Mouse (Mus musculus): ENCODE results near the gene B3gnt3. TPM values are rescaled to one million over a fixed set of nuclear protein-coding genes. Genes with fewer than 3 reads are reported as not detected.
A peak's percentile ranks its signal among the peaks of the same experiment; 100 is the strongest.

Gene B3gnt3
- total RNA-seq, 1 experiment from 2014 or later, result not detected

- no peak for ATAC-seq (replicated peaks; ENCODE audit: insufficient number of reproducible peaks, low FRiP score, low TSS enrichment, poor library complexity, severe bottlenecking)
Measured at GRCm38 (mm10) chr8:71666855-71667254, 34.7 kb downstream of the B3gnt3 start.

GRCm38 (mm10) chr8:71665331-71666130, 36.1 kb downstream of the B3gnt3 start:
- ATAC-seq (replicated peaks; ENCODE audit: insufficient number of reproducible peaks, low FRiP score, low TSS enrichment, poor library complexity, severe bottlenecking), result no peak

- peak; percentile 59 for ATAC-seq (replicated peaks; ENCODE audit: insufficient number of reproducible peaks, low FRiP score, low TSS enrichment, poor library complexity, severe bottlenecking)
Measured at GRCm38 (mm10) chr8:71660325-71661120, 41.1 kb downstream of the B3gnt3 start.

GRCm38 (mm10) chr8:71659751-71660150, 41.8 kb downstream of the B3gnt3 start:
- ATAC-seq (replicated peaks; ENCODE audit: insufficient number of reproducible peaks, low FRiP score, low TSS enrichment, poor library complexity, severe bottlenecking), result no peak

- no peak for ATAC-seq (replicated peaks; ENCODE audit: insufficient number of reproducible peaks, low FRiP score, low TSS enrichment, poor library complexity, severe bottlenecking)
Measured at GRCm38 (mm10) chr8:71658515-71659049, 43.0 kb downstream of the B3gnt3 start.

GRCm38 (mm10) chr8:71657816-71658215, 43.8 kb downstream of the B3gnt3 start:
- no peak for ATAC-seq (replicated peaks; ENCODE audit: insufficient number of reproducible peaks, low FRiP score, low TSS enrichment, poor library complexity, severe bottlenecking)

DNA sequence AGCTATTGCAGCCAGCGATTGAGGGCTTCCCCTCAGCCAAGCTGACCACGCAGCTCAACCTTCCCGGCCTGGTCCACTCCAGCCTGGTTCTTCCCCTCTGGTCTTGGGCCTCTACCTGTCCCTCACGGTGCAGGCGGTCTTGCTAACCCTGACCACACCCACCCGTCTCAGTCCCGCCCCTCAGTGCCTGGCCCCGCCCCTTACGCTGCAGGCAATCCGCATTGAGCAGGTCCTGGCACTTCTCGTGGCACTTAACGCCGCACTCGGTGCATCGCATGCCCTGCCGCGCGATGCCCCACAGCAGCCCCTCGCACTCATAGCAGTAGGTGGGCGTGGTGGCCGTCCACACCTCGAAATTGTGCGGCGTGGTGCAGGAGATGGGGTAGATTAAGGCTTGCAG, 47.0 kb downstream of the B3gnt3 start:
- ATAC-seq (replicated peaks; ENCODE audit: insufficient number of reproducible peaks, low FRiP score, low TSS enrichment, poor library complexity, severe bottlenecking), result 0 out of 2 replicates have a peak, but pooled peaks have one; percentile 5

DNA sequence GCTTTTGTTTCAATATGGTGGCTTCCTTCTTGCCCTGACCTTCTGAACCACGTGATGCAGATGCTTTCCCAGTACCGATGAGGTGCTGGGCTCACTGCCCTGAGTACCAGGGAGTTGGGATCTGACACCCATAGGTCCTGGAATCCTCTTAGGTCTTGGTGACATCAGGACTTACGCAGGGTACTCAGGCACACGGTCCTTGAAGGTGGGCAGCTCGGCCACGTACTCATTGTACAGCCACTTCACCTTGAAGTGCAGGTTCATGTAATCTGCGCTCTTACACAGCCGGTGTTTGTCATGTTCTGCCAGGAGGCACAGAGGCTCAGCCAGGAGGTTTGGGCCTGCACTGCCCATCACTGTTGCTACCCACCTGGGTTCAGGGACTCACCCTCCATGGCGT, 56.1 kb downstream of the B3gnt3 start:
- no peak for ATAC-seq (replicated peaks; ENCODE audit: insufficient number of reproducible peaks, low FRiP score, low TSS enrichment, poor library complexity, severe bottlenecking)

Other genes with a start within 250 kb of the B3gnt3 start
- gene Abhd8, start 238.1 kb downstream of the B3gnt3 start, total RNA-seq (2017), result 2.2 to 12.0 TPM (median 8.3 TPM) in 3 replicates
- gene Mrpl34, start 236.8 kb downstream of the B3gnt3 start, total RNA-seq (2017), result 5.7 to 17.9 TPM (median 13.7 TPM) in 3 replicates
- 33.6 to 53.8 TPM (median 42.4 TPM) in 3 replicates for gene Dda1, start 232.6 kb downstream of the B3gnt3 start, total RNA-seq (2017)
- 4.7 to 11.0 TPM (median 8.5 TPM) in 3 replicates for gene Ano8, start 215.8 kb downstream of the B3gnt3 start, total RNA-seq (2017)
- gene Gtpbp3, start 213.7 kb downstream of the B3gnt3 start, total RNA-seq (2017), result 16.0 to 22.2 TPM (median 16.4 TPM) in 3 replicates
- not detected in 3 replicates for gene Plvap, start 190.0 kb downstream of the B3gnt3 start, total RNA-seq (2017)
- not detected in 3 replicates for gene Ccdc194, start 176.1 kb downstream of the B3gnt3 start, total RNA-seq (2017)
- 25.5 to 51.2 TPM (median 32.9 TPM) in 3 replicates for gene Bst2, start 164.3 kb downstream of the B3gnt3 start, total RNA-seq (2017)
- gene Mvb12a, start 158.9 kb downstream of the B3gnt3 start, total RNA-seq (2017), result 13.9 to 34.3 TPM (median 20.5 TPM) in 3 replicates
- gene Tmem221, start 142.9 kb downstream of the B3gnt3 start, total RNA-seq (2017), result 0.29 TPM in 1 of 3 replicates, not detected in the others
- not detected in 3 replicates for gene Nxnl1, start 135.2 kb downstream of the B3gnt3 start, total RNA-seq (2017)
- 0.53 to 1.2 TPM (median 0.76 TPM) in 3 replicates for gene Slc27a1, start 132.9 kb downstream of the B3gnt3 start, total RNA-seq (2017)
- 31.2 to 49.8 TPM (median 36.8 TPM) in 3 replicates for gene Pgls, start 109.6 kb downstream of the B3gnt3 start, total RNA-seq (2017)
- 6.3 to 12.8 TPM (median 6.9 TPM) in 3 replicates for gene Fam129c, start 104.1 kb downstream of the B3gnt3 start, total RNA-seq (2017)
- 39.9 to 78.4 TPM (median 65.4 TPM) in 3 replicates for gene Colgalt1, start 90.8 kb downstream of the B3gnt3 start, total RNA-seq (2017)
- 0.21 to 0.97 TPM (median 0.29 TPM) in 3 replicates for gene Unc13a, start 30.0 kb downstream of the B3gnt3 start, total RNA-seq (2017)
- gene Jak3, start 25.5 kb downstream of the B3gnt3 start, total RNA-seq (2017), result 7.1 to 25.6 TPM (median 11.2 TPM) in 3 replicates
- 14.1 TPM in 1 of 3 replicates, not detected in the others for gene Insl3, start 12.6 kb downstream of the B3gnt3 start, total RNA-seq (2017)
- gene Fcho1, start 23.9 kb upstream of the B3gnt3 start, total RNA-seq (2017), result 17.3 to 92.4 TPM (median 17.6 TPM) in 3 replicates
- gene Zfp709, start 180.2 kb upstream of the B3gnt3 start, total RNA-seq (2017), result 9.5 to 30.7 TPM (median 18.6 TPM) in 3 replicates
- 4.1 to 7.5 TPM (median 7.5 TPM) in 3 replicates for gene Zfp882, start 206.8 kb upstream of the B3gnt3 start, total RNA-seq (2017)
- 17.3 to 28.3 TPM (median 20.4 TPM) in 3 replicates for gene Zfp617, start 206.8 kb upstream of the B3gnt3 start, total RNA-seq (2017)
- gene Zfp961, start 249.2 kb upstream of the B3gnt3 start, total RNA-seq (2017), result 14.6 to 36.2 TPM (median 26.4 TPM) in 3 replicates

Measured in monocyte, adult 5-6 weeks (primary cell).